8 mouse cellular contexts compared by ENCODE assay signal in the genomic region with DNA sequence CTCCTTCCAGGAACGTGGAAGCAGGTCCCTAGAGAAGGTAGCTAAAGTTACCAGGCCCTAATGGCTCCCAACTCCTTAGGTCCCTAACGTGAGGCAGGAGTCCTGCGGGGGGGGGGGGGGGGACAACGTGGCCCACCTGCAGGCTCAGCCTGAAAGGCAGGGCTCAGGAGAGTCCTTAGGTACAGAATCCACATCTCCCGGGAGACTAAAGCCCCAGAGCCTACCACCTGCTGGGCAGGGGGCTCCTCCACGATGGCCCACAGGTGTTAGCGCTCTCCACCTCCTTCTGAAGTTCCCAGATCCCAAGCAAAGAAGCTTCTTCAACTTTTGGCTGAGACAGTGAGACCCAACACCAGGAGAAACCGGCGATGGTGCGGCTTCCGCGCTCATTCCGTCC. TPM values are rescaled to one million over a fixed set of nuclear protein-coding genes. Genes with fewer than 3 reads are reported as not detected.
A peak's percentile ranks its signal among the peaks of the same experiment; 100 is the strongest.
DNase-seq lines count a peak whose midpoint lies in the region; ATAC-seq and TF ChIP-seq lines count a peak whose summit lies in the region.

No protein-coding gene starts in this region.

- DNase-seq in layer of hippocampus, adult 2 months (ENCODE audit: low spot score in 2 of 2): no peak
- no peak for DNase-seq in layer of hippocampus, adult 8-10 months (ENCODE audit: low spot score in 2 of 2)
- no peak for DNase-seq in Muller cell, postnatal 12 days (ENCODE audit: inconsistent ontology term)
- DNase-seq in cerebellum, adult 9-10 months: no peak

- H3K4me2 ChIP-seq in embryonic facial prominence, embryonic 13.5 days: peak overlapping the region; percentile 82
- peak overlapping the region; percentile 89 for H3K4me2 ChIP-seq in intestine, embryonic 16.5 days (ENCODE audit: low read depth, low read length)
- peak overlapping the region; percentile 100 for H3K4me2 ChIP-seq in neural tube, embryonic 12.5 days (replicated peaks)

- peaks cover 55% of the 10 kb centered on the region for H3K27me3 ChIP-seq in embryonic facial prominence, embryonic 13.5 days
- no peaks in the 10 kb centered on the region for H3K27me3 ChIP-seq in intestine, embryonic 16.5 days (replicated peaks; ENCODE audit: control insufficient read depth, insufficient read depth, low read length)
- peaks cover 38% of the 10 kb centered on the region for H3K27me3 ChIP-seq in neural tube, embryonic 12.5 days (replicated peaks)

- H3K27ac ChIP-seq in layer of hippocampus, adult 2 months: no peak overlapping the region
- peak overlapping the region; percentile 78 for H3K27ac ChIP-seq in embryonic facial prominence, embryonic 13.5 days
- no peak overlapping the region for H3K27ac ChIP-seq in intestine, embryonic 16.5 days (ENCODE audit: low read length)
- H3K27ac ChIP-seq in neural tube, embryonic 12.5 days: no peak overlapping the region

- H3K9ac ChIP-seq in embryonic facial prominence, embryonic 13.5 days: peak overlapping the region; percentile 65
- peak overlapping the region; percentile 67 for H3K9ac ChIP-seq in intestine, embryonic 16.5 days (ENCODE audit: low read depth, low read length)
- peak overlapping the region; percentile 60; the same call in 1 of the 2 replicates for H3K9ac ChIP-seq in neural tube, embryonic 12.5 days

- ATAC-seq in embryonic facial prominence, embryonic 13.5 days (ENCODE audit: insufficient number of reproducible peaks, insufficient read depth, low FRiP score, low TSS enrichment, low read depth): no peak
- ATAC-seq in intestine, embryonic 16.5 days: no peak
- no peak for ATAC-seq in neural tube, embryonic 12.5 days (ENCODE audit: low FRiP score, low read depth)
- no peak for ATAC-seq in erythroblast, adult 5-6 weeks (replicated peaks; ENCODE audit: low FRiP score, poor library complexity, severe bottlenecking)

- peak overlapping the region; percentile 80 for H3K4me3 ChIP-seq in layer of hippocampus, adult 2 months
- peak overlapping the region; percentile 51 for H3K4me3 ChIP-seq in embryonic facial prominence, embryonic 13.5 days
- H3K4me3 ChIP-seq in intestine, embryonic 16.5 days (ENCODE audit: low read length): peak overlapping the region; percentile 74
- peak overlapping the region; percentile 57 for H3K4me3 ChIP-seq in neural tube, embryonic 12.5 days

- TF ChIP-seq CTCF in layer of hippocampus, adult 2 months (conservative IDR thresholded peaks at IDR 0.05): no peak

- 1% methylated on average over 13 of the region's 13 CpGs for WGBS in embryonic facial prominence, embryonic 13.5 days
- 3% methylated on average over 12 of the region's 13 CpGs for WGBS in intestine, embryonic 16.5 days
- WGBS in neural tube, embryonic 12.5 days: 1% methylated on average over 13 of the region's 13 CpGs

- H3K36me3 ChIP-seq in embryonic facial prominence, embryonic 13.5 days: no peaks in the 10 kb centered on the region
- H3K36me3 ChIP-seq in intestine, embryonic 16.5 days (ENCODE audit: control insufficient read depth, insufficient read depth, low read length): no peaks in the 10 kb centered on the region
- H3K36me3 ChIP-seq in neural tube, embryonic 12.5 days: no peaks in the 10 kb centered on the region

- peaks cover 61% of the 10 kb centered on the region for H3K4me1 ChIP-seq in embryonic facial prominence, embryonic 13.5 days
- H3K4me1 ChIP-seq in intestine, embryonic 16.5 days (ENCODE audit: control insufficient read depth, insufficient read depth, low read length): peaks cover 64% of the 10 kb centered on the region
- peaks cover 55% of the 10 kb centered on the region for H3K4me1 ChIP-seq in neural tube, embryonic 12.5 days

- H3K9me3 ChIP-seq in embryonic facial prominence, embryonic 13.5 days: no peaks in the 10 kb centered on the region
- no peaks in the 10 kb centered on the region for H3K9me3 ChIP-seq in intestine, embryonic 16.5 days (ENCODE audit: control insufficient read depth, low read length)
- no peaks in the 10 kb centered on the region for H3K9me3 ChIP-seq in neural tube, embryonic 12.5 days

RNA-seq across cellular contexts. Expression of a gene that starts 1.0 kb away (rescaled TPM):
- total RNA-seq in layer of hippocampus, adult 2 months (2021): 1 to 10 TPM; 6.9 to 8.9 TPM
- total RNA-seq in layer of hippocampus, adult 8-10 months (2022): 10 to 100 TPM in 2 of 4 experiments, 1 to 10 TPM in 2; 7.6 to 11.7 (median 10.2) TPM
- polyA plus RNA-seq in embryonic facial prominence, embryonic 13.5 days (2015; fragmentation: Nextera tagmentation; extraction: Ambion mirVana): 19.0 and 25.2 TPM in 2 replicates
- 26.7 and 29.7 TPM in 2 replicates for polyA plus RNA-seq in intestine, embryonic 16.5 days (2015; fragmentation: Nextera tagmentation; extraction: Ambion mirVana)
- polyA plus RNA-seq in neural tube, embryonic 12.5 days (2016; fragmentation: Nextera tagmentation; extraction: Ambion mirVana): 2.8 and 2.9 TPM in 2 replicates
- total RNA-seq in erythroblast, adult 5-6 weeks (2015; ENCODE audit: low replicate concordance): 1.7 TPM in 1 of 2 replicates, not detected in the other
- 0.09 and 0.14 TPM in 2 replicates for total RNA-seq in erythroblast, adult 5-6 weeks (2017; ENCODE audit: low replicate concordance)

RNA-seq across cellular contexts. Expression of a gene that starts 32.5 kb away (rescaled TPM):
- total RNA-seq in layer of hippocampus, adult 2 months (2021): 100 to 1,000 TPM; 713 to 738 TPM
- total RNA-seq in layer of hippocampus, adult 8-10 months (2022): 100 to 1,000 TPM; 566 to 881 (median 750) TPM
- polyA plus RNA-seq in embryonic facial prominence, embryonic 13.5 days (2015; fragmentation: Nextera tagmentation; extraction: Ambion mirVana): 653 and 689 TPM in 2 replicates
- polyA plus RNA-seq in intestine, embryonic 16.5 days (2015; fragmentation: Nextera tagmentation; extraction: Ambion mirVana): 471 and 487 TPM in 2 replicates
- polyA plus RNA-seq in neural tube, embryonic 12.5 days (2016; fragmentation: Nextera tagmentation; extraction: Ambion mirVana): 430 and 468 TPM in 2 replicates
- total RNA-seq in erythroblast, adult 5-6 weeks (2015; ENCODE audit: low replicate concordance): 363 and 447 TPM in 2 replicates
- total RNA-seq in erythroblast, adult 5-6 weeks (2017; ENCODE audit: low replicate concordance): 275 and 320 TPM in 2 replicates

RNA-seq across cellular contexts. Expression of a gene that starts 48.7 kb away (rescaled TPM):
- total RNA-seq in layer of hippocampus, adult 2 months (2021): 10 to 100 TPM; 31.6 to 37.5 TPM
- 10 to 100 TPM; 30.1 to 32.9 (median 31.7) TPM for total RNA-seq in layer of hippocampus, adult 8-10 months (2022)
- polyA plus RNA-seq in embryonic facial prominence, embryonic 13.5 days (2015; fragmentation: Nextera tagmentation; extraction: Ambion mirVana): 11.6 and 14.6 TPM in 2 replicates
- 2.8 and 4.8 TPM in 2 replicates for polyA plus RNA-seq in intestine, embryonic 16.5 days (2015; fragmentation: Nextera tagmentation; extraction: Ambion mirVana)
- polyA plus RNA-seq in neural tube, embryonic 12.5 days (2016; fragmentation: Nextera tagmentation; extraction: Ambion mirVana): 26.3 and 28.7 TPM in 2 replicates
- total RNA-seq in erythroblast, adult 5-6 weeks (2015; ENCODE audit: low replicate concordance): 2.5 and 4.6 TPM in 2 replicates
- total RNA-seq in erythroblast, adult 5-6 weeks (2017; ENCODE audit: low replicate concordance): 2.7 and 4.9 TPM in 2 replicates

RNA-seq across cellular contexts. Expression of a gene that starts 53.4 kb away (rescaled TPM):
- total RNA-seq in layer of hippocampus, adult 2 months (2021): 100 to 1,000 TPM; 105 to 108 TPM
- total RNA-seq in layer of hippocampus, adult 8-10 months (2022): 100 to 1,000 TPM in 3 of 4 experiments, 10 to 100 TPM in 1; 97.9 to 107 (median 104) TPM
- 168 and 190 TPM in 2 replicates for polyA plus RNA-seq in embryonic facial prominence, embryonic 13.5 days (2015; fragmentation: Nextera tagmentation; extraction: Ambion mirVana)
- polyA plus RNA-seq in intestine, embryonic 16.5 days (2015; fragmentation: Nextera tagmentation; extraction: Ambion mirVana): 172 and 194 TPM in 2 replicates
- 218 and 221 TPM in 2 replicates for polyA plus RNA-seq in neural tube, embryonic 12.5 days (2016; fragmentation: Nextera tagmentation; extraction: Ambion mirVana)
- 13.3 and 28.6 TPM in 2 replicates for total RNA-seq in erythroblast, adult 5-6 weeks (2015; ENCODE audit: low replicate concordance)
- total RNA-seq in erythroblast, adult 5-6 weeks (2017; ENCODE audit: low replicate concordance): 8.5 and 23.9 TPM in 2 replicates

Comparison
In these comparisons a context has a peak if more than half of its experiments do, and no peak if none do; other contexts are left out.
1. RNA of a gene that starts 48.7 kb away (total RNA-seq): 31.6 to 37.5 TPM in layer of hippocampus, adult 2 months and 30.1 to 32.9 TPM in layer of hippocampus, adult 8-10 months; 2.5 to 4.9 TPM in erythroblast, adult 5-6 weeks; every median in the first group is over 4 times any median in the second.
2. Peak in every context shown above with its lines, with median percentiles within 50 percentile points of each other: H3K4me3 ChIP-seq, H3K4me2 ChIP-seq and H3K9ac ChIP-seq.